Mouse (Mus musculus): Measurements from ENCODE around the gene Sema5b.

DNA sequence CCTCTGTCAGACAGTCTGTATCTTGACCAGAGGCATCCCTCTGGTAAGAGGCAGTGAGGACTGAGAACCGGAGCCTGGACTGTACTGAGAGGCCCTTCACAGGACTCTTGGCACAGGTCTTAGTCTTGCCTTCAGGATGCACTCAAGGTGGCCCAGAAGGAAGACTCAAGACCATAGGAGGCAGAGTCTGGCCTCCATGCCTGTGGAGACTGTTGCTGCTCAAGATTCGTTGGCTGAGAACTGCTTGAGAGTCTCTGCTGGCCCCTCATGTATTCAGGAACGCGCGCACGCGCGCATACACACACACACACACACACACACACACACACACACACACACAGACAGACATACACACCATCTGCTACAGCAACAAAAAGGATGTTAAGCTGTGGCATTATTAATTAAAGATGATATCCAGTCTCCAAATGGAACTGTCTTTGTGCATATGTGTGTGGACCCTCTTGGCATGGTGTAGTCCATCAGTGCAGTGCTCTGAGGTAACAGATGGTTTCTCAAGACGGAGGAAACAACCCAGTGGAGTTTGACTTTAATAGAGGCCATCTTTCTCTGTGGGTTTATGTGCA, 123.0 kb downstream of the Sema5b start:
- no peak for TF ChIP-seq POLR2A (IDR thresholded peaks at IDR 0.05; ENCODE audit: borderline replicate concordance, low read depth, low read length)
- no peak for TF ChIP-seq CTCF (IDR thresholded peaks at IDR 0.05; ENCODE audit: low read depth, low read length)
